Mouse (Mus musculus): ENCODE data around the gene Vps18. TPM values are rescaled to one million over a fixed set of nuclear protein-coding genes. Genes with fewer than 3 reads are reported as not detected.

Gene Vps18
- total RNA-seq, 2 experiments from 2014 or later: 33.7 to 33.8 TPM

DNA sequence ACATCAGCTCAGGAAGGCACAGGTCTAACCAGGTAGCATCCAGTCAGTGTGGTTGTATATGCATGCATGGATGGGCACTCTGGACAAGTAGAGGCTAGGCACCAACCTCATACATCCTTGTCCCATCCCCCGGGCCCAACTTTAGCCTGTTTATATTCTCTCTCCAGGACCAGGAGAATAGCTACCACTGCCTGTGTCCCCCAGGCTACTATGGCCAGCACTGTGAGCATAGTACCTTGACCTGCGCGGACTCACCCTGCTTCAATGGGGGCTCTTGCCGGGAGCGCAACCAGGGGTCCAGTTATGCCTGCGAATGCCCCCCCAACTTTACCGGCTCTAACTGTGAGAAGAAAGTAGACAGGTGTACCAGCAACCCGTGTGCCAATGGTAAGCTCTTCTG lies 42.3 kb downstream of the Vps18 start:
- intact Hi-C loops (cut with DNase I): no loop called here
- no peak for DNase-seq (ENCODE audit: extremely low spot score in 1 of 2, low spot score in 2 of 2)

GRCm38 (mm10) chr2:119332177-119332661 lies 43.7 kb downstream of the Vps18 start:
- intact Hi-C loops (cut with DNase I): no loop called here
- DNase-seq (ENCODE audit: extremely low spot score in 1 of 2, low spot score in 2 of 2): no peak

DNA sequence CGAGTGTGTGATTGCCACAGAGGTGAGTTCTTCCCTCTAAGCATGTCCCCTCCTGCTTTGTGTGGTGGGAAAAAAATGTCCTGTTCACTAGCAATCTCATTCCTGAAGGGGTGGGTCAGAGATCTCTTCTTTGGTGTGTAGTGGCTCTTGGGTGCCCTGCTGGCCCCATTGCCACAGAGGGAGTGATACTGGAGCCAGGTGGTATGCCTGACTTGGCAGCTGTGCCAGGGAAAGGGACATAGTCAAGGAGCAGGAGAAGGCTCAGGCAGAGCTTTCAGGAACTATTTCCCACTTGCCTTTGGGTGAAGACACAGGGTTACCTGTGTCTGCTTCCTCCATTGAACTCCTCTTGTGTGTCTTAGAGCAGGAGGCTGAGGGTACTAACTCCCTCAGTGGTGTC lies 45.6 kb downstream of the Vps18 start:
- intact Hi-C loops (cut with DNase I): no loop called here
- no peak for DNase-seq (ENCODE audit: extremely low spot score in 1 of 2, low spot score in 2 of 2)

DNA sequence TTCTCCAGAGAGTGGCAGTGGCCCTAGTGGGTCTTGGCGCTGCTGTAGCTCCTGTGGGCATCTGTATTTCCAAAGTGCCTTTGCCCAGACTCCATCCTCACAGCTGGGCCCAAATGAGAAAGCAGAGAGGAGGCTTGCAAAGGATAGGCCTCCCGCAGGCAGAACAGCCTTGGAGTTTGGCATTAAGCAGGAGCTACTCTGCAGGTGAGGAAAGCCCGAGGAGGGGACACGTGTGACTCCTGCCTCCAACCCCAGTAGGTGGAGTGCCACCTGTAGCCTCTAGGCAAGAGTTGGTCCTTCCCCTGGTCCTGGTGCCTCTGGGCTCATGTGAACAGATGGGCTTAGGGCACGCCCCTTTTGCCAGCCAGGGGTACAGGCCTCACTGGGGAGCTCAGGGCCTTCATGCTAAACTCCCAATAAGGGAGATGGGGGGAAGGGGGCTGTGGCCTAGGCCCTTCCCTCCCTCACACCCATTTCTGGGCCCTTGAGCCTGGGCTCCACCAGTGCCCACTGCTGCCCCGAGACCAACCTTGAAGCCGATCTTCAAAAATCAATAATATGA lies 46.5 kb downstream of the Vps18 start:
- DNase-seq (ENCODE audit: extremely low spot score in 1 of 2, low spot score in 2 of 2): no peak
- intact Hi-C loops (cut with DNase I): loop anchor here (5.0 kb wide), 1 partner anchor 72 kb away; no protein-coding TSS in a partner anchor

- no peak for DNase-seq (ENCODE audit: extremely low spot score in 1 of 2, low spot score in 2 of 2)
- intact Hi-C loops (cut with DNase I): loop anchor here (5.0 kb wide), 1 partner anchor 72 kb away; no protein-coding TSS in a partner anchor
Observed at GRCm38 (mm10) chr2:119335535-119335934, 47.0 kb downstream of the Vps18 start.

DNA sequence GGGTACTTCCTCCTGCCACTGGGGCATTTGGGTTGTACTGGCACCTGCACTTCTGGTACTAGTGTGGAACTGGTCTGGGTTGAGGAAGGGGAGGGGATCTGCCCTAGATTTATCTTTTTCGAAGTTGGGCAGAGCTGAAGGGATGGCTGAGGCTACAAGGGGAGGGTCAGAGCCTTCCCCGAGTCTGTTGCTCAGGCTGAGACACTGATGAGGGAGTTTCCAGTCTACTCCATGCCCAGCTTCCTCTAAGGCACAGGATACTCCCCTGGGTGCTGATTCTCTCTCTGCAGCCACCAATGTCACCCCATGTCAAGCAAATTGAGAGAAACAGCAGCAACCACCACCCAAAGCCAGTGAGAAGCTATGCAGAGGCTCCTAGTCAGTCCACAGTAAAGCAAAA lies 47.5 kb downstream of the Vps18 start:
- DNase-seq (ENCODE audit: extremely low spot score in 1 of 2, low spot score in 2 of 2): no peak
- intact Hi-C loops (cut with DNase I): loop anchor here (5.0 kb wide), 1 partner anchor 71 kb away; no protein-coding TSS in a partner anchor

DNA sequence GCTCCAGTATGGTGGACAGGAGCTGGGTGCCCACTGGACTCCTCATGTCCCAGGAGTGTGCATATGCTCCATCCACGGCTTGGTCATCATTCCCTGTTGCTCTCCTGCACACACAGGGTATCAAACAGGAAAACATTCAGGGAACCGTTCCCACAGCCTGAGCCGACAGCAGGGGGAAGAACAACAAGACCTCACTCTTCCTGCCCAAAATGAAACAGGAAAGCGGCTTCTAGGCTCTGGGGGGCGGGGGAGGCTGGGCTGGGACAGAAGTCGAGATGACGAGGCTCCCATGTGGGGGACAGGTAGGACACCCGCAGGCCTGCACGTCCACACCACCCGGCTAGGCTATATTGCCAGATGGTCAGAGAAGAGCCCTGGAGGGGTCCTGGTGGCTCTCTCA lies 47.9 kb downstream of the Vps18 start:
- intact Hi-C loops (cut with DNase I): loop anchor here (5.0 kb wide), 1 partner anchor 71 kb away; no protein-coding TSS in a partner anchor
- DNase-seq (ENCODE audit: extremely low spot score in 1 of 2, low spot score in 2 of 2): peak in 1 of 2 experiments; percentile 72

DNA sequence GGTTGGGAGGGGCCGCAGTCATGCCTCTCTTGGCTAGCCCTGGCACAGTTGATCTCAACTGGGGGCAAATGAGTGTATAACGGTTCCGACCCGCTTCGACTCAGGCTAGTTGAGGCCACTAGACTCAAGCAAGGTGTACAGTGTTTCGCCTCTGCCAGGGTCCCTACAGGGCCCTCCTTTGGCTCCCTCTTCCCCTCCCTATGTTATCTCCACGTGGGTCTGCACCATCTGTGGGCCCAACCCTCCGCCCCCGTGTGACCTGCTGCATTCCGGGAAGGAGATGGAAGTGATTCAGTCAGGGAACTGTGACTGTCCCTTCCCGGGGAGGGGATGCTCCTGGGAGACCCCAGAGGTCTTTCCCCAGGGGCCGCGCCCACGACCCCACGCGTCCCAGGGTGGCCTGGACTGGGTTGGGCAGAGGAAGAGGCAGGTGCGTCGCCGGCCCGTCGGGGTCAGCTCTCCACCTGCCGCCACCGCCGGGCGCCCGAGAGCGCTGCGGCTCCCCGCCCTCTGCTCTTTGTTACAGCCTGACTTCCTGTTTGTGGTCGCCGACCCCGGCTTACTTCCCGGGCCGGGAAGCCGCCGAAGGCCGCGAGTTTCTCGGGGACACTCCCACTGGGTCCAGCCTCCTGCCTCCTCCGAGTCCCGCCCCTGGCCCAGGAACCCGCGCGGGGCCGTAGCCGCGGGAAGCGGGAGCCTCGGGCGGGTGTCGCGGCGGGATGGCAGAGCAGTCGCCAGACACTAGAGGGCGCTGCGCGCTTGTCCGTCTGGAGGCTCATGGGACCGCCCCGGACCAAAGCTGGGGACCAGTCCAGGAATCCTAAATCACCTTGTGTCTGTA lies 49.1 kb downstream of the Vps18 start:
- peak; percentile 68 to 94 for DNase-seq (ENCODE audit: extremely low spot score in 1 of 2, low spot score in 2 of 2)
- intact Hi-C loops (cut with DNase I): loop anchor here (5.0 kb wide), 1 partner anchor 70 kb away; no protein-coding TSS in a partner anchor

DNA sequence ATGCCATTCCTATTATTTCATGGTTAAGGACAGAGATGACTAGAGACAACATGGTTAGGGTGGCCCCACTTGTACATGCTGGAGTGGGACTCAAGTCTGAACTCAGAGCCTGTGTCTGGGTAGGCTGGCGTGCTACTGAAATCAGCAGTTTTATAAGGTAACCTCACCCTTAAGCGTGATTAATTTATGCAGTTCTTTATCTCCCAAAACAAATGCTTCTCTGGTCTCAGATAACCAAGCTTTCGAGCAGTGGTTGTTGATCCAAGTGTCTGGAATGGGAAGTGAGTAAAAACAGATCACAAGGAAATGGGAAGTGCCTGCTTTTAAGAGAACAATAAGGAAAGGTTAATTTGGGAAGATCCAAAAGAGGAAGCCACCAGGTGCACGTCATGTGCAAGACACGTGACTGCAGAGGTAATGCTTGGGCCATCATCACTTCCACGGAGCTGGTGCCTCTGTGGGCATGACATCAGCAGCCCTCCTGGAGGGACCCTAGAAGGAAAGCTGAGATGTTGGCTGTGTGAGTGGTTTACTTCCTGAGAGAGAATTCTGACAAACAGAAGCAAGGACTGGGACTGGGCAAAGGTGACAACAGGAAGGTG lies 56.1 kb downstream of the Vps18 start:
- intact Hi-C loops (cut with DNase I): no loop called here
- no peak for DNase-seq (ENCODE audit: extremely low spot score in 1 of 2, low spot score in 2 of 2)

Other genes with a start within 250 kb of the Vps18 start
- gene Knl1, start 241.6 kb upstream of the Vps18 start, total RNA-seq (2021): 1 to 10 TPM; 1.4 to 1.6 TPM
- gene Rad51, start 175.9 kb upstream of the Vps18 start, total RNA-seq (2021): 1 to 10 TPM; 2.8 to 3.6 TPM
- gene Rmdn3, start 131.7 kb upstream of the Vps18 start, total RNA-seq (2021): 10 to 100 TPM; 43.2 to 48.4 TPM
- gene Gchfr, start 121.0 kb upstream of the Vps18 start, total RNA-seq (2021): under 1 TPM in 1 of 2 experiments, not detected in 1; 0.59 TPM
- gene Gm14137, start 114.2 kb upstream of the Vps18 start, total RNA-seq (2021): not detected
- 10 to 100 TPM; 36.0 to 36.4 TPM for gene Zfyve19, start 80.1 kb upstream of the Vps18 start, total RNA-seq (2021)
- 10 to 100 TPM; 18.0 to 19.1 TPM for gene Dnajc17, start 79.9 kb upstream of the Vps18 start, total RNA-seq (2021)
- not detected for gene Ppp1r14d, start 58.8 kb upstream of the Vps18 start, total RNA-seq (2021)
- 1 to 10 TPM in 1 of 2 experiments, under 1 TPM in 1; 0.28 to 1.4 TPM for gene Spint1, start 51.4 kb upstream of the Vps18 start, total RNA-seq (2021)
- gene Rhov, start 17.5 kb upstream of the Vps18 start, total RNA-seq (2021): 10 to 100 TPM; 14.3 to 16.3 TPM
- gene Dll4, start 37.0 kb downstream of the Vps18 start, total RNA-seq (2021): 1 to 10 TPM; 5.5 to 6.7 TPM
- gene Chac1, start 62.5 kb downstream of the Vps18 start, total RNA-seq (2021): 10 to 100 TPM; 10.1 to 10.6 TPM
- 10 to 100 TPM; 20.7 to 21.0 TPM for gene Ino80, start 188.9 kb downstream of the Vps18 start, total RNA-seq (2021)

Measured in left cerebral cortex, postnatal 10 days (tissue).